Mouse (Mus musculus) kidney, embryonic 14.5 days (tissue): ENCODE data around the gene Sart1. TPM values are rescaled to one million over a fixed set of nuclear protein-coding genes. Genes with fewer than 3 reads are reported as not detected.

Source experiments
- ATAC-seq: fragments of 200-750 bp; cut with Nextera tagmentation; 2 replicates; pipeline ENCODE4 v1.8.0; 2017; ENCODE audit warnings: moderate number of reproducible peaks, mild to moderate bottlenecking, moderate TSS enrichment, moderate library complexity; ENCODE audit not compliant: low FRiP score, low TSS enrichment
- H3K27ac ChIP-seq: fragments of 300-500 bp; sonication (generic); 2 replicates; pipeline ENCODE4 v1.5.1; 2014; ENCODE audit warnings: low read depth, mild to moderate bottlenecking, low read length, moderate library complexity, mixed read lengths
- H3K27me3 ChIP-seq: fragments of 300-500 bp; sonication (generic); 2 replicates; pipeline ENCODE4 v1.6.1; 2014; ENCODE audit warnings: mild to moderate bottlenecking, low read length; ENCODE audit not compliant: control insufficient read depth, insufficient read depth
- H3K36me3 ChIP-seq: fragments of 300-500 bp; sonication (generic); 2 replicates; pipeline ENCODE4 v1.6.1; 2014; ENCODE audit warnings: low read length, mixed read lengths; ENCODE audit not compliant: control insufficient read depth, insufficient read depth
- H3K4me1 ChIP-seq: fragments of 300-500 bp; sonication (generic); 2 replicates; pipeline ENCODE4 v1.6.1; 2014; ENCODE audit warnings: low read length, mixed read lengths; ENCODE audit not compliant: control insufficient read depth, insufficient read depth
- H3K4me2 ChIP-seq: fragments of 300-500 bp; sonication (generic); replicated peaks from 2 replicates; pipeline ENCODE4 v1.6.1; 2014; ENCODE audit warnings: low read depth, mild to moderate bottlenecking, low read length
- H3K4me3 ChIP-seq: fragments of 300-500 bp; sonication (generic); 2 replicates; pipeline ENCODE4 v1.5.1; 2014; ENCODE audit warnings: mild to moderate bottlenecking, low read length
- H3K9ac ChIP-seq: fragments of 300-500 bp; sonication (generic); 2 replicates; pipeline ENCODE4 v1.6.1; 2014; ENCODE audit warnings: low read depth, mild to moderate bottlenecking, low read length, moderate library complexity
- H3K9me3 ChIP-seq: fragments of 300-500 bp; sonication (generic); 2 replicates; pipeline ENCODE4 v1.6.1; 2016; ENCODE audit warnings: low read length; ENCODE audit not compliant: control insufficient read depth
- WGBS: fragments of 180-500 bp; shearing (Covaris S2); extraction: QIAGEN DNeasy Blood & Tissue Kit; methylation state at CpG from one replicate; pipeline ENCODE4 v1.1.7; 2014; 5-methylcytosine and 5-hydroxymethylcytosine counted together
- polyA plus RNA-seq: library from polyadenylated mRNA; unstranded; fragments of >200 nt; fragmentation: Nextera tagmentation; extraction: Ambion mirVana; gene quantifications from 2 replicates; pipeline ENCODE4 v1.2.1, GENCODE M21; 2014

Gene Sart1
- polyA plus RNA-seq, 1 experiment from 2014 or later = 74.2 TPM

DNA sequence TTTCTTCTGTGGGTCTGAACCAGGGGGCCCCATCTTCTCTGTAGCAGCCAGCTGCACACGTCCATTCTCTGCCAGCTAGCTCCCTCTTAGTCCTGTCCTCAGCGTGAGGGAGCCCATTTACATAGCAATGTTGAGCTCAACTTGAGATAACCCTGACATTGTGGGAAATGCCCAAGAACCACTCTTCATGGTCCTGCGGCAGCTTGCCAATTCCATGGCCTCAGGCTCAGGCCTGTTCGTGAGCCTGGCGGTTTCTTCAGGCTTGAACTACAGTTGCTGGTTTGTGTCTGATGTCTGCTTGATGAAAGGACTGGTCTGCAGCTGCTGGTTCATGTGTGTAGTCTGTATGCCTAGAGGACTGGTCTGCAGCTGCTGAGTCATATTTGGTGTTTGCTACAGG lies 53.8 kb downstream of the Sart1 start:
- Histone ChIP-seq H3K4me1 (no peaks in the 10 kb centered on the region), H3K27me3 (no peaks in the 10 kb centered on the region), H3K36me3 (no peaks in the 10 kb centered on the region), H3K9ac (no peak overlapping the region), H3K4me3 (no peak overlapping the region), H3K9me3 (no peaks in the 10 kb centered on the region), H3K4me2 (no peak overlapping the region), H3K27ac (no peak overlapping the region)
- ATAC-seq = no peak
- 77% methylated on average over 5 of the region's 5 CpGs for WGBS

DNA sequence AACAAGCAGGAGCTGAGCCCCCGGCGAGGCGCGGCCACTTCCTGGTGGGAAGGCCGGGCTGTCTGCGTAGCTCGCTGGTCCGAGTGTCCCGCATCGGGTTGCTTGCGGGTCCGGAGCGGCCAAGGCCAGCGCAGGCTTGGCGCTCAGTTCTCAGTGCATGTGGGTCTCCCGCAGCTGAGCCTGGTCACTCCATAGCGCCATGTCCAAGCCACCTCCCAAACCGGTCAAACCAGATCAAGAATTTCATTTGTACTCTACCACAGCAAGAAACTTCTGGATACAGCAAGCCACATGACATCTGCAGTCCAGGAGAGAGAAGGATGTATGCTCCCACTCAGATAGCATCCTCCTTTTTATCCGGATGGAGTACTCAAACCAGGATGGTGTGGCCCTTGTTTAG lies 60.5 kb downstream of the Sart1 start:
- Histone ChIP-seq H3K4me1 (no peaks in the 10 kb centered on the region), H3K27ac (no peak overlapping the region)

More for the DNA sequence above, 60.5 kb downstream of the Sart1 start:
- Histone ChIP-seq H3K36me3 (no peaks in the 10 kb centered on the region), H3K9ac (no peak overlapping the region), H3K27me3 (no peaks in the 10 kb centered on the region), H3K4me3 (no peak overlapping the region), H3K9me3 (no peaks in the 10 kb centered on the region), H3K4me2 (no peak overlapping the region)
- no peak for ATAC-seq
- 66% methylated on average over 19 of the region's 19 CpGs for WGBS

Other genes starting within 250 kb of the Sart1 start
- 17.6 and 30.4 TPM in 2 replicates for gene Pacs1, start 115.6 kb downstream of the Sart1 start, polyA plus RNA-seq
- 293 and 384 TPM in 2 replicates for gene Sf3b2, start 93.2 kb downstream of the Sart1 start, polyA plus RNA-seq
- 2.9 and 4.4 TPM in 2 replicates for gene Gal3st3, start 90.4 kb downstream of the Sart1 start, polyA plus RNA-seq
- not detected in 2 replicates for gene Catsper1, start 53.0 kb downstream of the Sart1 start, polyA plus RNA-seq
- 1.3 TPM in 1 of 2 replicates, not detected in the other for gene Cst6, start 39.1 kb downstream of the Sart1 start, polyA plus RNA-seq
- 49.9 and 57.1 TPM in 2 replicates for gene Eif1ad, start 22.0 kb downstream of the Sart1 start, polyA plus RNA-seq
- gene Banf1, start 21.5 kb downstream of the Sart1 start, polyA plus RNA-seq = 527 and 609 TPM in 2 replicates
- 0.16 and 0.35 TPM in 2 replicates for gene Tsga10ip, start 13.8 kb upstream of the Sart1 start, polyA plus RNA-seq
- 191 and 248 TPM in 2 replicates for gene Drap1, start 36.3 kb upstream of the Sart1 start, polyA plus RNA-seq
- 39.0 and 40.8 TPM in 2 replicates for gene AI837181, start 36.4 kb upstream of the Sart1 start, polyA plus RNA-seq
- gene Fosl1, start 58.8 kb upstream of the Sart1 start, polyA plus RNA-seq = not detected in 2 replicates
- 8.5 and 11.3 TPM in 2 replicates for gene Ccdc85b, start 69.2 kb upstream of the Sart1 start, polyA plus RNA-seq
- gene Fibp, start 71.9 kb upstream of the Sart1 start, polyA plus RNA-seq = 122 and 125 TPM in 2 replicates
- gene Ctsw, start 79.8 kb upstream of the Sart1 start, polyA plus RNA-seq = 0.54 TPM in 2 replicates
- 109 and 139 TPM in 2 replicates for gene Efemp2, start 85.3 kb upstream of the Sart1 start, polyA plus RNA-seq
- gene Mus81, start 99.7 kb upstream of the Sart1 start, polyA plus RNA-seq = 36.2 and 42.2 TPM in 2 replicates
- gene Cfl1, start 101.8 kb upstream of the Sart1 start, polyA plus RNA-seq = 3,114 and 3,144 TPM in 2 replicates
- gene 1700020D05Rik, start 115.1 kb upstream of the Sart1 start, polyA plus RNA-seq = 0.19 TPM in 1 of 2 replicates, not detected in the other
- 5.7 and 6.5 TPM in 2 replicates for gene Snx32, start 121.8 kb upstream of the Sart1 start, polyA plus RNA-seq
- 11.1 and 11.8 TPM in 2 replicates for gene Ovol1, start 171.9 kb upstream of the Sart1 start, polyA plus RNA-seq
- gene Ap5b1, start 179.3 kb upstream of the Sart1 start, polyA plus RNA-seq = 7.6 and 9.2 TPM in 2 replicates
- 159 and 182 TPM in 2 replicates for gene Rnaseh2c, start 213.2 kb upstream of the Sart1 start, polyA plus RNA-seq
- 31.5 and 36.0 TPM in 2 replicates for gene Kat5, start 221.5 kb upstream of the Sart1 start, polyA plus RNA-seq
- 42.4 and 49.8 TPM in 2 replicates for gene Rela, start 248.8 kb upstream of the Sart1 start, polyA plus RNA-seq